Mouse (Mus musculus): ENCODE results near the gene Plpp1. TPM values are rescaled to one million over a fixed set of nuclear protein-coding genes. Genes with fewer than 3 reads are reported as not detected.

Gene Plpp1
- polyA plus RNA-seq, 1 experiment from 2014 or later: 19.5 TPM

GRCm38 (mm10) chr13:112862978-112863677, 62.5 kb downstream of the Plpp1 start:
- Histone ChIP-seq H3K36me3 (ENCODE audit: control insufficient read depth, insufficient read depth, low read length) (peaks cover 2% of the 10 kb centered on the region), H3K27ac (ENCODE audit: low read depth, low read length) (no peak overlapping the region), H3K27me3 (ENCODE audit: control insufficient read depth, insufficient read depth, low read length) (no peaks in the 10 kb centered on the region), H3K4me3 (ENCODE audit: low read depth, low read length) (no peak overlapping the region), H3K9me3 (ENCODE audit: control insufficient read depth, low read length) (no peaks in the 10 kb centered on the region), H3K4me2 (ENCODE audit: low read depth) (no peak overlapping the region), H3K4me1 (ENCODE audit: control insufficient read depth, insufficient read depth, low read length) (no peaks in the 10 kb centered on the region), H3K9ac (ENCODE audit: low read length) (no peak overlapping the region)
- no peak for ATAC-seq (ENCODE audit: insufficient read depth, low FRiP score, low TSS enrichment)
- no peak for DNase-seq (ENCODE audit: low spot score)
- WGBS: 86% methylated on average over 1 of the region's 1 CpGs

- H3K9me3 ChIP-seq (ENCODE audit: control insufficient read depth, low read length): no peaks in the 10 kb centered on the region
- DNase-seq (ENCODE audit: low spot score): no peak
- no peak overlapping the region for H3K9ac ChIP-seq (ENCODE audit: low read length)
- 93% methylated on average over 7 of the region's 7 CpGs for WGBS
- ATAC-seq (ENCODE audit: insufficient read depth, low FRiP score, low TSS enrichment): no peak
- no peaks in the 10 kb centered on the region for H3K27me3 ChIP-seq (ENCODE audit: control insufficient read depth, insufficient read depth, low read length)
- no peaks in the 10 kb centered on the region for H3K4me1 ChIP-seq (ENCODE audit: control insufficient read depth, insufficient read depth, low read length)
- H3K4me2 ChIP-seq (ENCODE audit: low read depth): no peak overlapping the region
- no peak overlapping the region for H3K4me3 ChIP-seq (ENCODE audit: low read depth, low read length)
- no peak overlapping the region for H3K27ac ChIP-seq (ENCODE audit: low read depth, low read length)
- peaks cover 16% of the 10 kb centered on the region for H3K36me3 ChIP-seq (ENCODE audit: control insufficient read depth, insufficient read depth, low read length)
These were observed 66.2 kb downstream of the Plpp1 start for GRCm38 (mm10) chr13:112866782-112867181.

GRCm38 (mm10) chr13:112867381-112867780, 66.8 kb downstream of the Plpp1 start:
- Histone ChIP-seq H3K4me3 (ENCODE audit: low read depth, low read length) (no peak overlapping the region), H3K27me3 (ENCODE audit: control insufficient read depth, insufficient read depth, low read length) (no peaks in the 10 kb centered on the region), H3K36me3 (ENCODE audit: control insufficient read depth, insufficient read depth, low read length) (peaks cover 21% of the 10 kb centered on the region), H3K9me3 (ENCODE audit: control insufficient read depth, low read length) (no peaks in the 10 kb centered on the region), H3K9ac (ENCODE audit: low read length) (no peak overlapping the region), H3K27ac (ENCODE audit: low read depth, low read length) (no peak overlapping the region), H3K4me2 (ENCODE audit: low read depth) (no peak overlapping the region), H3K4me1 (ENCODE audit: control insufficient read depth, insufficient read depth, low read length) (no peaks in the 10 kb centered on the region)
- ATAC-seq (ENCODE audit: insufficient read depth, low FRiP score, low TSS enrichment) (no peak), DNase-seq (ENCODE audit: low spot score) (no peak)
- WGBS: 90% methylated on average over 8 of the region's 8 CpGs

DNA sequence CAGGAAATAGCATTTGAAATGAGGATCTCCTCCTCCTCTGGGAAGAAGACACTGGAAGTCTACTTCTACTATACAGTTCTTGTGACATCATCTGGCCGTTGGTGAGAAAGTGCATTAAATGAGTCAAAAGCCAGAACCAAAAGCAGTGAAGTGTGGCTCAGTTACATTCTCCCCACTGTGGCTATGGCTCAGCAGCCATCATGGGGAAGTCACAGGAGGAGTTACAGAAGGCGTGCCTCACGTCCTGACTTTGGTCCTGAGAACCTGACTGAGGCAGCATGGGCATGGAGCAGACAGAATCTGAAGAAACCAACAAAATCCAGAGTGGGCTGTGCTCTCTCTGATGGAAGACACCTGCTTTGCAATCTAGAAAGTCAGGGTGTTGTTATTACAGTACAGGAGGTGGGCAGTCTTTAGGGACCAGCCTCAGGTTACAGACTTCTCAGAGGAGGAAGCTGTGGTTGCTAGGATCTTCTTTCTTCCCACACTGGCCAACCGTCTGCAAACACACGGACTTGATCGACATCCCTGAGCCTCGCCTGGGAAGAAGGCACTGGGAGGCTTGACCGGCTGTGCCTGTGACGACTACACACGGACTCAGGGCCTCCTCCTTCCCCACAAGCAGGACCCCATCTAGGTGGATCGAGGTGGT, 69.6 kb downstream of the Plpp1 start:
- Histone ChIP-seq H3K27me3 (ENCODE audit: control insufficient read depth, insufficient read depth, low read length) (no peaks in the 10 kb centered on the region), H3K9me3 (ENCODE audit: control insufficient read depth, low read length) (no peaks in the 10 kb centered on the region), H3K9ac (ENCODE audit: low read length) (no peak overlapping the region), H3K36me3 (ENCODE audit: control insufficient read depth, insufficient read depth, low read length) (peaks cover 27% of the 10 kb centered on the region), H3K4me2 (ENCODE audit: low read depth) (no peak overlapping the region), H3K4me3 (ENCODE audit: low read depth, low read length) (no peak overlapping the region), H3K4me1 (ENCODE audit: control insufficient read depth, insufficient read depth, low read length) (no peaks in the 10 kb centered on the region), H3K27ac (ENCODE audit: low read depth, low read length) (no peak overlapping the region)
- ATAC-seq (ENCODE audit: insufficient read depth, low FRiP score, low TSS enrichment) (no peak), DNase-seq (ENCODE audit: low spot score) (no peak)
- 90% methylated on average over 11 of the region's 11 CpGs for WGBS

GRCm38 (mm10) chr13:112871500-112872266, 71.1 kb downstream of the Plpp1 start:
- no peak overlapping the region for H3K27ac ChIP-seq (ENCODE audit: low read depth, low read length)
- ATAC-seq (ENCODE audit: insufficient read depth, low FRiP score, low TSS enrichment): no peak
- H3K9me3 ChIP-seq (ENCODE audit: control insufficient read depth, low read length): no peaks in the 10 kb centered on the region
- H3K27me3 ChIP-seq (ENCODE audit: control insufficient read depth, insufficient read depth, low read length): no peaks in the 10 kb centered on the region
- H3K4me2 ChIP-seq (ENCODE audit: low read depth): no peak overlapping the region
- H3K9ac ChIP-seq (ENCODE audit: low read length): no peak overlapping the region
- no peak for DNase-seq (ENCODE audit: low spot score)
- H3K4me1 ChIP-seq (ENCODE audit: control insufficient read depth, insufficient read depth, low read length): no peaks in the 10 kb centered on the region
- 84% methylated on average over 17 of the region's 17 CpGs for WGBS
- no peak overlapping the region for H3K4me3 ChIP-seq (ENCODE audit: low read depth, low read length)
- peaks cover 29% of the 10 kb centered on the region for H3K36me3 ChIP-seq (ENCODE audit: control insufficient read depth, insufficient read depth, low read length)

- DNase-seq (ENCODE audit: low spot score) (no peak), ATAC-seq (ENCODE audit: insufficient read depth, low FRiP score, low TSS enrichment) (no peak)
- 94% methylated on average over 12 of the region's 12 CpGs for WGBS
- Histone ChIP-seq H3K27me3 (ENCODE audit: control insufficient read depth, insufficient read depth, low read length) (no peaks in the 10 kb centered on the region), H3K4me3 (ENCODE audit: low read depth, low read length) (no peak overlapping the region), H3K9me3 (ENCODE audit: control insufficient read depth, low read length) (no peaks in the 10 kb centered on the region), H3K36me3 (ENCODE audit: control insufficient read depth, insufficient read depth, low read length) (peaks cover 4% of the 10 kb centered on the region), H3K27ac (ENCODE audit: low read depth, low read length) (no peak overlapping the region), H3K4me1 (ENCODE audit: control insufficient read depth, insufficient read depth, low read length) (no peaks in the 10 kb centered on the region), H3K4me2 (ENCODE audit: low read depth) (no peak overlapping the region), H3K9ac (ENCODE audit: low read length) (no peak overlapping the region)
These were observed 86.6 kb downstream of the Plpp1 start for GRCm38 (mm10) chr13:112887234-112887633.

DNA sequence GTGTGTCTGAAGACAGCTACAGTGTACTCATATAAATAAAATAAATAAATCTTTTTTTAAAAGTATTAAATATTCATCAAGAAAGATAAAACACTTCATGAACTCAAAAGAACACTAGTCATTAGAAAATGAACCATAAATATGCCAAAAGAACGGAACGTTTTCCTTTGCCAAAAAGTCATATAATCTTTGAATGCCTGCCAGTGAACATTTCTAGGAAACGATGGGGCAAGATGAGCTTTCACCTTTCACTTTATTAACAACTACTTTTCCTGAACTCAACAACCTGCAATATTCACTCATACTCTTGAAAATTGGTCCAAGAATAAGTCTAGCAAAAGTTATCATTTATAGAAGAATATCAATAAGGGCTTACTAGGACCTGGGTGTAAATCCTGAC, 101.6 kb downstream of the Plpp1 start:
- Histone ChIP-seq H3K36me3 (ENCODE audit: control insufficient read depth, insufficient read depth, low read length) (peaks cover 4% of the 10 kb centered on the region; the same call in 1 of the 2 replicates), H3K27me3 (ENCODE audit: control insufficient read depth, insufficient read depth, low read length) (no peaks in the 10 kb centered on the region), H3K27ac (ENCODE audit: low read depth, low read length) (no peak overlapping the region), H3K4me2 (ENCODE audit: low read depth) (no peak overlapping the region), H3K4me1 (ENCODE audit: control insufficient read depth, insufficient read depth, low read length) (no peaks in the 10 kb centered on the region), H3K9ac (ENCODE audit: low read length) (no peak overlapping the region), H3K9me3 (ENCODE audit: control insufficient read depth, low read length) (no peaks in the 10 kb centered on the region), H3K4me3 (ENCODE audit: low read depth, low read length) (no peak overlapping the region)
- DNase-seq (ENCODE audit: low spot score) (no peak), ATAC-seq (ENCODE audit: insufficient read depth, low FRiP score, low TSS enrichment) (no peak)
- WGBS: 95% methylated on average over 3 of the region's 3 CpGs

GRCm38 (mm10) chr13:112909663-112910062, 109.1 kb downstream of the Plpp1 start:
- Histone ChIP-seq H3K27me3 (ENCODE audit: control insufficient read depth, insufficient read depth, low read length) (no peaks in the 10 kb centered on the region), H3K4me2 (ENCODE audit: low read depth) (no peak overlapping the region), H3K4me1 (ENCODE audit: control insufficient read depth, insufficient read depth, low read length) (no peaks in the 10 kb centered on the region), H3K9ac (ENCODE audit: low read length) (no peak overlapping the region), H3K9me3 (ENCODE audit: control insufficient read depth, low read length) (no peaks in the 10 kb centered on the region), H3K36me3 (ENCODE audit: control insufficient read depth, insufficient read depth, low read length) (no peaks in the 10 kb centered on the region; the same call in 1 of the 2 replicates), H3K4me3 (ENCODE audit: low read depth, low read length) (no peak overlapping the region), H3K27ac (ENCODE audit: low read depth, low read length) (no peak overlapping the region)
- ATAC-seq (ENCODE audit: insufficient read depth, low FRiP score, low TSS enrichment) (no peak), DNase-seq (ENCODE audit: low spot score) (peak; percentile 50)
- WGBS: 75% methylated on average over 4 of the region's 4 CpGs

Data from neural tube, embryonic 11.5 days (tissue).